Mouse (Mus musculus) E14TG2a.4 (cell line): ENCODE measurements at regions not wholly inside any gene's neighbourhood (a gene's known extent, or its start where the extent isn't known, plus 50 kb on each side); places are given as distances from the start of the nearest gene placed in this dataset.

Experiments
- CTCF ChIP-seq: conservative IDR thresholded peaks from 2 replicates; pipeline ENCODE4 v1.5.1; 2014; ENCODE audit warnings: low read length
- POU5F1 ChIP-seq: IDR thresholded peaks from 2 replicates; pipeline ENCODE4 v1.6.1; 2014; ENCODE audit warnings: low read length, borderline replicate concordance

GRCm38 (mm10) chr1:55852354-55852753 lies 446.6 kb downstream of the Plcl1 start:
- TF ChIP-seq CTCF (no peak), POU5F1 (no peak)
